Mouse (Mus musculus): ENCODE measurements around the gene Pgbd5.

The Pgbd5 gene

GRCm38 (mm10) chr8:124340360-124341068 lies 98.9 kb downstream of the Pgbd5 start:
- no peak for DNase-seq

GRCm38 (mm10) chr8:124339742-124340141 lies 99.7 kb downstream of the Pgbd5 start:
- no peak for DNase-seq

DNA sequence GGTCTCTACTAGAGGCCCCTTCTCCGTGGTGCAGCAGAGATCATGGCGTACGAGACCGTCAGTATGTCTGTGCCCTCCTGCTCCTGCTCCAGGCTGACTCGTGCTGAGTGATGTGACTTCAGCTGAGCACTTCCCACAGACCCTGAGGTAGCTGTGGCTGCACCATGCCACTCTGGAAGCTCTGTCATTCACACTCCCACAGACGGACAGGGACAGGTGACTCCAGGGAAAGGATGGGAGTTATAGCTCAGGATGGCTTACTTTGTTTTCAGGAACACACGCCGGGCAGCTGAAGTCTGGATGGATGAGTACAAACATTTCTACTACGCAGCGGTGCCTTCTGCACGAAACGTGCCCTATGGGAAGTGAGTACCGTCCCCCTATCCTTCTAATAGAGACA lies 103.2 kb downstream of the Pgbd5 start:
- no peak for DNase-seq

- no peak for DNase-seq
These were observed 107.8 kb downstream of the Pgbd5 start for GRCm38 (mm10) chr8:124331706-124332105.

- DNase-seq: no peak
These were observed 108.4 kb downstream of the Pgbd5 start for GRCm38 (mm10) chr8:124331094-124331493.

DNA sequence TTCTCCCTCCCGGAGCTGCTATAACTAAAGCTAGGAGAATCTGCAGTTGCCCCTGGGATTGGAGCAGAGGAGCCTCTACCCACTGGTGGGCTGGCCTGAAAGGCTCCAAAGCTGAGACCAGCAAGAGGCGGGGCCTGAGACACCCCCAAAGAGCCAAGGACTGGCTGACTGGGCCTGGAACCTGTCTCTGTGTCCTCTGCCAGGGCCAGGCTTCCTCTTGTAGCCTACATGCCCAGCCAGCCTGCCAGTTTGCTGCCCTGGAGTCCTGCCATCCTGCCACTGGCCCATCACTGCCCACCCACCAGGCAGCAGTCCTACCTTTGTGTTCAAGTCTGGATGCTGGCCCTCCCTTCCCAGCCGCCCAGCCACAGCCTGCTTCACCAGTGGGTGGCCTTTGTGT lies 109.0 kb downstream of the Pgbd5 start:
- no peak for DNase-seq

GRCm38 (mm10) chr8:124329690-124330089 lies 109.8 kb downstream of the Pgbd5 start:
- no peak for DNase-seq

GRCm38 (mm10) chr8:124328259-124328658 lies 111.2 kb downstream of the Pgbd5 start:
- DNase-seq: no peak

DNA sequence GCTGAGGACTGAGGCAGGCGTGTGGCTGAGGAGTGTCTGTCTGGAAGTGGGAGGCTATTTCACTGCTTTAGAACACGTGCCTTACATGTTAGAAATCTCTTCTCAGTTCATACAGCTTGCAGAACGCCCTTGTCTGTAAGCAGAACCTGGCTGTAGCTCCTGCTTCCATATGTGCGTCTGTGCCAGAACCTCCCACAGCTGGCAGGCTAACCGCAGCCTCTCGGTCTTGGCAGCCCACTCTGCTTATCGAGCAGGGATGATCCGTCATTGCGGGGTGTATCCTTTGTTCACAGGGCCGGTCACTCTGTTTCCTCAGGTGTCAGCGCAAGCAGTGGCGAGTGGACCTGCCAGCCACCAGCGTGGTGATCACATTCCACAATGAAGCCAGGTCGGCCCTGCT lies 116.1 kb downstream of the Pgbd5 start:
- DNase-seq: no peak

- no peak for DNase-seq
These were observed 118.1 kb downstream of the Pgbd5 start for GRCm38 (mm10) chr8:124321227-124321840.

DNA sequence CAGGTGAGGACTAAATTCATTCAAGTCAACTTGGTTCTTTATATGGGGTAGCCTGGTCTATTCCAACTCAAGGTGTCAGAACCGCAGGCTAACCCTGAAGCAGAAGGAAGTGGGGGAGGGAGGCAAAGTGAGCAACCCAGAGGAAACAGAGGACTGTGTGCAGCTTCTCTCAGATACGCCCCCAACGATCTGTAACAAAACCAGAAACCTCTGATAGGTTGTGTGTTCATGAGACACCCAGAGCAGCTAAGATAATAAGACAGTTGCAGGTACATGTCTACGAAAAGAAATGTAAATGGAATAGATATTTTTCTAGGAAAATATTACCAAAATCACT lies 120.2 kb downstream of the Pgbd5 start:
- no peak for DNase-seq

Measured in kidney, postnatal 14 days (tissue).